Mouse (Mus musculus): ENCODE results near the gene Msrb3. TPM values are rescaled to one million over a fixed set of nuclear protein-coding genes. Genes with fewer than 3 reads are reported as not detected.
"Not testable (repeated sequence)": the region's sequence is repeated elsewhere in the genome, so short reads cannot be mapped to it uniquely, and the experiment has no call there.

Gene Msrb3
- polyA plus RNA-seq, 1 experiment, result 42.6 TPM

GRCm38 (mm10) chr10:120749556-120749955 is 149.3 kb downstream of the Msrb3 start:
- DNase-seq (ENCODE audit: low read depth), result not testable (repeated sequence)

- DNase-seq (ENCODE audit: low read depth), result no peak
These were observed 150.7 kb downstream of the Msrb3 start for GRCm38 (mm10) chr10:120748156-120748555.

DNA sequence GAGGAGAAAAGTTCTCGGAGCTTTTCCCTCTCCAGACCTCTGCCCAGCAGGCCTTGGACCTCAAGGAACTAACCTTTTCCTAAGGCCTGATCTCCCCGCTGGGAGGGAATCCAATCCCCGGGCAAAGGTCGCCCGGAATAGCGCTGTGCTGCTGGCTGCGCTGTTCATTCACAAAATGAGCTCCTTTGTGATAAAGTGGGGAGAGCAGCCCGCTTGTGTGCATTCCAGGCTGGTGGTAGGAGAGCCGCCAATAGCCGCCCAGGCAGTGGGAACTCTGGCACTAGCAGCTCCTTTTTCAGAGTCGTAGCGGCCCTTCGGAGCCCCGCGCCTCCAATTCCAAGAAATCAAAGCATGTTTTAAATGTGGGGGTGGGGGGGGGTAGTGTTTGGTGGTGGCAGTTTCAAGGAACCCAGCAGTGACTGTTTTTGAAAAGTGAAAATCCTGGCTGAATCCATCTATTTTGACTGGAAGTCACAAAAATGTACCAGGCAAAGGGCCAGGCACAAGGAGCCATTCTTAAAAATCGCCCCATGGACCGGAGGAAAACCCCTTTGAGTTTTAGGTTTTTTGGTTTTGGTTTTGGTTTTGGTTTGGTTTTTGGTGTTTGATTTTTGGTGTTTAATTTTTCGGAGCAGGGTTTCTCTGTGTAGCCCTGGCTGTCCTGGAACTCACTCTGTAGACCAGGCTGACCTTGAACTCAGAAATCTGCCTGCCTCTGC is 153.6 kb downstream of the Msrb3 start:
- no peak for DNase-seq (ENCODE audit: low read depth)

DNA sequence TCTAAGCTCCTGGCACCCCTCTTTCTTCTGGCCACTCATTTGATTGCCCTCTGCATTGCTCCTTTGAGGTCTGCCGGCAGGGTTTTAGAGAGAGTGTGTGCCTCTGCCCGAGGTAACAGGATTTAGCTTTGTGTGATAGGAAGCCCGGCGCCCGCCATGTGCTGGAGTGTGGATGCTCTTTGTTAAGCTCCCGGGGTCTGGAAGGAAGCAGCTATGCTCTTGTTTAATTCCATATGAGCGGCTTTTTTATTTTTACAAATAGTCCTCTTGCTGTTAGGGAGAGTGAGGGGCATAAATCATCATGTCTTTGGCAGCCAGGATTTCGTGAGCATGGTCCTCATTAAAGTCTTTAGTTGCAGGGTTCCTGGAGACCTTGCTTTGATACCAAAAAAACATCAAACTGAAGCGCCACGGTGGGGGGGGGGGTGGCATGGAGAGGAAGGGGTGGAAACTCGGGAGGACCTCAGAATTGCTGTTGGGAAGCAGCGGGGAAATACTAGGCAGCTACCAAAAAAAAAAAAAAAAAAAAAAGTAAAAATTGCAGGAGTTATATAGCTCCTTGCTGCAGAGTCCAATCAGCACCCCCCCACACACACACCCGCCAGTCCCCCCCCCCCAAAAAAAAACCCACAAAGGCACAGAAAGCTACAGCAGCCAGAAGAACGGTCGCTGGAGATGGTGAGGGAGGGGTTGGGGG is 154.3 kb downstream of the Msrb3 start:
- no peak for DNase-seq (ENCODE audit: low read depth)

GRCm38 (mm10) chr10:120736508-120737069 is 162.3 kb downstream of the Msrb3 start:
- no peak for DNase-seq (ENCODE audit: low read depth)

GRCm38 (mm10) chr10:120735722-120736507 is 163.0 kb downstream of the Msrb3 start:
- DNase-seq (ENCODE audit: low read depth), result no peak

- DNase-seq (ENCODE audit: low read depth), result no peak
These were observed 164.5 kb downstream of the Msrb3 start for GRCm38 (mm10) chr10:120734364-120734763.

Other genes starting within 250 kb of the Msrb3 start
- 4.5 and 6.6 TPM in 2 replicates for gene Lemd3, start 80.2 kb upstream of the Msrb3 start, polyA plus RNA-seq (2012; rRNA removed)
- gene Wif1, start 134.9 kb upstream of the Msrb3 start, polyA plus RNA-seq (2012; rRNA removed), result 1.4 and 1.6 TPM in 2 replicates